Mouse (Mus musculus) kidney, embryonic 14.5 days (tissue): Measurements from ENCODE around the gene Hadh. TPM values are rescaled to one million over a fixed set of nuclear protein-coding genes. Genes with fewer than 3 reads are reported as not detected.

ENCODE experiments used
- ATAC-seq: fragments of 200-750 bp; cut with Nextera tagmentation; 2 replicates; pipeline ENCODE4 v1.8.0; 2017; ENCODE audit warnings: moderate number of reproducible peaks, mild to moderate bottlenecking, moderate TSS enrichment, moderate library complexity; ENCODE audit not compliant: low FRiP score, low TSS enrichment
- H3K27ac ChIP-seq: fragments of 300-500 bp; sonication (generic); 2 replicates; pipeline ENCODE4 v1.5.1; 2014; ENCODE audit warnings: low read depth, mild to moderate bottlenecking, low read length, moderate library complexity, mixed read lengths
- H3K27me3 ChIP-seq: fragments of 300-500 bp; sonication (generic); 2 replicates; pipeline ENCODE4 v1.6.1; 2014; ENCODE audit warnings: mild to moderate bottlenecking, low read length; ENCODE audit not compliant: control insufficient read depth, insufficient read depth
- H3K36me3 ChIP-seq: fragments of 300-500 bp; sonication (generic); 2 replicates; pipeline ENCODE4 v1.6.1; 2014; ENCODE audit warnings: low read length, mixed read lengths; ENCODE audit not compliant: control insufficient read depth, insufficient read depth
- H3K4me1 ChIP-seq: fragments of 300-500 bp; sonication (generic); 2 replicates; pipeline ENCODE4 v1.6.1; 2014; ENCODE audit warnings: low read length, mixed read lengths; ENCODE audit not compliant: control insufficient read depth, insufficient read depth
- H3K4me2 ChIP-seq: fragments of 300-500 bp; sonication (generic); replicated peaks from 2 replicates; pipeline ENCODE4 v1.6.1; 2014; ENCODE audit warnings: low read depth, mild to moderate bottlenecking, low read length
- H3K4me3 ChIP-seq: fragments of 300-500 bp; sonication (generic); 2 replicates; pipeline ENCODE4 v1.5.1; 2014; ENCODE audit warnings: mild to moderate bottlenecking, low read length
- H3K9ac ChIP-seq: fragments of 300-500 bp; sonication (generic); 2 replicates; pipeline ENCODE4 v1.6.1; 2014; ENCODE audit warnings: low read depth, mild to moderate bottlenecking, low read length, moderate library complexity
- H3K9me3 ChIP-seq: fragments of 300-500 bp; sonication (generic); 2 replicates; pipeline ENCODE4 v1.6.1; 2016; ENCODE audit warnings: low read length; ENCODE audit not compliant: control insufficient read depth
- WGBS: fragments of 180-500 bp; shearing (Covaris S2); extraction: QIAGEN DNeasy Blood & Tissue Kit; methylation state at CpG from one replicate; pipeline ENCODE4 v1.1.7; 2014; 5-methylcytosine and 5-hydroxymethylcytosine counted together
- polyA plus RNA-seq: library from polyadenylated mRNA; unstranded; fragments of >200 nt; fragmentation: Nextera tagmentation; extraction: Ambion mirVana; gene quantifications from 2 replicates; pipeline ENCODE4 v1.2.1, GENCODE M21; 2014

The Hadh gene
- polyA plus RNA-seq, 1 experiment from 2014 or later, result 130 TPM

DNA sequence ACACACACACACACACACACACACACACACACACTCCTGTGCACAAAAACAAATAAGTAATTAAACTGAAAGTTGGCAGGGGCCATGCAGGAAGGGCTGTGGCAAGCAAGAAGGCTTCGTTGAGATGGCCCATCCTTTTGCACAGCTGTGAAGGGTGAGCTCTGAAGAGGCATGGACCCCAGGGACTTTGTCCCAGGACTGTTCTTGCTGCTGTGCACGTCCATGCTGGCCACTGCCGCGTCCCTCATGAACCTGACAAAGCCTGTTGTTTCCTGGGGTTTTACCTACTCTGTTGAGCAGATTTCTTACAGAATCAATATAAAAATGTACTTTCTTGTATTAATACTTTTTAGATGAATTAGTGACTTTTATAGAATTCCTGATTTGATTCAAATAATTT, 20.0 kb upstream of the Hadh start:
- ATAC-seq, result no peak
- WGBS, result 77% methylated on average over 4 of the region's 4 CpGs
- Histone ChIP-seq H3K36me3 (no peaks in the 10 kb centered on the region), H3K4me3 (no peak overlapping the region), H3K9ac (no peak overlapping the region), H3K27me3 (no peaks in the 10 kb centered on the region), H3K4me1 (no peaks in the 10 kb centered on the region), H3K4me2 (no peak overlapping the region), H3K27ac (no peak overlapping the region), H3K9me3 (no peaks in the 10 kb centered on the region)

DNA sequence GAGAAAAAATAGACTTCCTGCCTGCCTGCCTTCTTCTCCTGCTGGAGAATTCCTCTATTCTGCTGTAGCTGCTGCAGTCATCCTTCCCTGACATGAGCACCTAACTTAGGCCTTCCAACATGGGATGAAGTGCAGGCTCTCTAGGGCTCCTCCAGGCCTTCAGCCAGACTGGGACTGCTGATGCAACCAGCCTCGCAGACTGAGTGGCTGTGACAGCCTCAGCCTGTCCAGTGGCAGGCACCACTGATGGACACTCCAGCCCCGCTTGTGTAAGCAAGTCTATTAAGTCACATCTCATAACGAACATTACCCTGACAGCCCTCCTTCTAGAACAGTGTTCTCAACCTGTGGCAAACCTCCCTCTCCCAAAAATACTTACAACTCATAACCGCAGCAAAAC, 2.2 kb upstream of the Hadh start:
- Histone ChIP-seq H3K4me3 (no peak overlapping the region), H3K36me3 (no peaks in the 10 kb centered on the region), H3K9me3 (peaks cover 5% of the 10 kb centered on the region; the same call in 1 of the 2 replicates), H3K27me3 (no peaks in the 10 kb centered on the region), H3K4me1 (peaks cover 11% of the 10 kb centered on the region; the same call in 1 of the 2 replicates), H3K27ac (no peak overlapping the region), H3K9ac (no peak overlapping the region), H3K4me2 (no peak overlapping the region)
- WGBS, result 75% methylated on average over 4 of the region's 4 CpGs
- no peak for ATAC-seq

DNA sequence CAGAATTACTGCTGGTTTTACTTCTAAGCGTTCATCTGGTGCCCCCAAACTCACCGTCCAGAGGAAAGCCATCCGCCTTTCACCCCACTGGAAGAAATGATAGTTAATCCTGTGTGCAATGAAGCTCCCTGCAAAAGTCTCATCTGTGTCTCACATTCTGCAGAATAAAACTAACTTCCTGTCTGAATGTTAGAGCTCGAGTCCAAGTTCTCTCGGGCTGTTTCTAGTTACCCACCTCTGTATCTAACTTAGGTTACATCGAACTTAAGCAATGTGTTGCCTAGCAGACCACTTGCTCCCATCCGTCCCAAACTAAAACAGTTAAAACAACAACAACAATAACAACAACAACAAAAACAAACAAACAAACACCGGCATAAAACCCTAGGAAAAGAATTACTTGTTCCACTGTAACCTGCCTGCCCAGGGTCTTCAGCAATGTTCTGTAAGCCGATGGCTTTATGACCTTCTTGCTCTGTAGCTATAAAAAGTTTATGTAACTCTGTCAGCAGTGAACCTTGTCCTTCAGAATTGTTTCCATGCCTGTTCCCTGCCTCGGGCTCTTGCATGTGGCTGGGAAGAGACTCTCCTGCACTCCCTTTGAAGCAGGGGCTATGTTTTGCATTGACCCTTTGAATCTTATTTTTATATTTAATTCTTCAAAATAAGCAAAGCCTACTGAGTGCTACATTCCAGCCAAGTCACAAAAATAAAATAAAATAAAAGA, 636 bp upstream of the Hadh start:
- H3K36me3 ChIP-seq, result no peaks in the 10 kb centered on the region
- H3K4me1 ChIP-seq, result peaks cover 11% of the 10 kb centered on the region; the same call in 1 of the 2 replicates
- peak overlapping the region; percentile 32; the same call in 1 of the 2 replicates for H3K27ac ChIP-seq
- peak overlapping the region; percentile 75 for H3K4me2 ChIP-seq
- peak overlapping the region; percentile 83 for H3K4me3 ChIP-seq
- no peaks in the 10 kb centered on the region for H3K9me3 ChIP-seq
- H3K9ac ChIP-seq, result peak overlapping the region; percentile 81; the same call in 1 of the 2 replicates
- peak; percentile 25; the same call in 1 of the 2 replicates for ATAC-seq
- no peaks in the 10 kb centered on the region for H3K27me3 ChIP-seq
- WGBS, result 28% methylated on average over 10 of the region's 10 CpGs

- Histone ChIP-seq H3K27me3 (no peaks in the 10 kb centered on the region), H3K4me1 (peaks cover 11% of the 10 kb centered on the region; the same call in 1 of the 2 replicates), H3K9ac (peak overlapping the region; percentile 81), H3K27ac (peak overlapping the region; percentile 71; the same call in 1 of the 2 replicates), H3K4me2 (peak overlapping the region; percentile 75), H3K4me3 (peak overlapping the region; percentile 83), H3K9me3 (no peaks in the 10 kb centered on the region), H3K36me3 (no peaks in the 10 kb centered on the region)
- 9% methylated on average over 8 of the region's 8 CpGs for WGBS
- ATAC-seq, result peak; percentile 41; the same call in 1 of the 2 replicates
Observed at GRCm38 (mm10) chr3:131271157-131271556, 744 bp downstream of the Hadh start.

DNA sequence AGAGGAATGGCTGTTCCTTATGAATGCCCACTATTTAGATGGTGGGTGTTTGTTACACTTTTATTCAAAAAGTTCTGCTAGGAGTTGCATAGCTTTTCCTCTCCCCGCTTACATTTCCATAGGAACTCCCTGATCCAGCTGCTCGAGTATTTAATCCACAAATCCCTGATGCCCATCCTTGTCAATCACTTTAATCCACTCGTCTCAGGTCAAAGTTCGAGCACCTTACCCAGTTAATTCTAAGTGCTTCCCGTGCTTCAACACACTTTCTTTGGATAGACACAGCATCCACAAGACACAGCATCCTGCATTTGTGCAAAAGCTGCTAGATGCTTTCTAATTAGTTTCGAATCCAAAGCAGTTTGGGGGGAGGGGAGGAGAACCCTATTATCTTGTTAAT, 1.5 kb downstream of the Hadh start:
- 66% methylated on average over 6 of the region's 6 CpGs for WGBS
- H3K27me3 ChIP-seq, result no peaks in the 10 kb centered on the region
- H3K9me3 ChIP-seq, result no peaks in the 10 kb centered on the region
- H3K4me3 ChIP-seq, result peak overlapping the region; percentile 83; the same call in 1 of the 2 replicates
- no peak overlapping the region for H3K27ac ChIP-seq
- H3K4me2 ChIP-seq, result peak overlapping the region; percentile 75
- no peak for ATAC-seq
- H3K9ac ChIP-seq, result no peak overlapping the region
- no peaks in the 10 kb centered on the region for H3K36me3 ChIP-seq
- H3K4me1 ChIP-seq, result peaks cover 11% of the 10 kb centered on the region; the same call in 1 of the 2 replicates

GRCm38 (mm10) chr3:131266366-131267050, 5.4 kb downstream of the Hadh start:
- H3K4me2 ChIP-seq, result no peak overlapping the region
- no peak overlapping the region for H3K27ac ChIP-seq
- no peaks in the 10 kb centered on the region for H3K9me3 ChIP-seq
- H3K4me3 ChIP-seq, result no peak overlapping the region
- H3K9ac ChIP-seq, result no peak overlapping the region
- 77% methylated on average over 3 of the region's 3 CpGs for WGBS
- ATAC-seq, result no peak
- peaks cover 11% of the 10 kb centered on the region; the same call in 1 of the 2 replicates for H3K4me1 ChIP-seq
- H3K36me3 ChIP-seq, result no peaks in the 10 kb centered on the region; the same call in 1 of the 2 replicates
- H3K27me3 ChIP-seq, result no peaks in the 10 kb centered on the region

DNA sequence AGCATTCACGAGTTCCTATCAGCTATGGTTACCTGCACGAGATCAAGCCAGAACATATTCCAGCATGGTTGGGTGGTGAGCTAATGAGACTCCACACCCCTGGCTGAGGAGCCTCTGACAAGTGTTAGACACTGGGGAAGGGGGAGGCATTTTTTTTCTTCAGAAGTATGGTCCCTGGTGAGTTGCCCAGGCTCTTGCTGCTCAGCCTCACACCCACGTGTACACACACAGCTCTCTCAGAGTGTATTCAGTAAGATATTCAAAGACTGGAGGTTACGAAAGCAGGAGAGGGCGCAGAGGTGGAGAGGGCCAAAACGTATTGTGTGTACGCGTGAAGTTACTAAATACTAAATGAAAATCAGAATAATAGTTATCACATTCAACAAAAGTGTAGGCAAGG, 6.4 kb downstream of the Hadh start:
- no peak overlapping the region for H3K27ac ChIP-seq
- H3K4me2 ChIP-seq, result no peak overlapping the region
- no peak for ATAC-seq
- no peaks in the 10 kb centered on the region for H3K27me3 ChIP-seq
- no peak overlapping the region for H3K4me3 ChIP-seq
- 93% methylated on average over 8 of the region's 8 CpGs for WGBS
- peaks cover 7% of the 10 kb centered on the region; the same call in 1 of the 2 replicates for H3K4me1 ChIP-seq
- no peaks in the 10 kb centered on the region; the same call in 1 of the 2 replicates for H3K36me3 ChIP-seq
- H3K9me3 ChIP-seq, result peaks cover 6% of the 10 kb centered on the region
- no peak overlapping the region for H3K9ac ChIP-seq

DNA sequence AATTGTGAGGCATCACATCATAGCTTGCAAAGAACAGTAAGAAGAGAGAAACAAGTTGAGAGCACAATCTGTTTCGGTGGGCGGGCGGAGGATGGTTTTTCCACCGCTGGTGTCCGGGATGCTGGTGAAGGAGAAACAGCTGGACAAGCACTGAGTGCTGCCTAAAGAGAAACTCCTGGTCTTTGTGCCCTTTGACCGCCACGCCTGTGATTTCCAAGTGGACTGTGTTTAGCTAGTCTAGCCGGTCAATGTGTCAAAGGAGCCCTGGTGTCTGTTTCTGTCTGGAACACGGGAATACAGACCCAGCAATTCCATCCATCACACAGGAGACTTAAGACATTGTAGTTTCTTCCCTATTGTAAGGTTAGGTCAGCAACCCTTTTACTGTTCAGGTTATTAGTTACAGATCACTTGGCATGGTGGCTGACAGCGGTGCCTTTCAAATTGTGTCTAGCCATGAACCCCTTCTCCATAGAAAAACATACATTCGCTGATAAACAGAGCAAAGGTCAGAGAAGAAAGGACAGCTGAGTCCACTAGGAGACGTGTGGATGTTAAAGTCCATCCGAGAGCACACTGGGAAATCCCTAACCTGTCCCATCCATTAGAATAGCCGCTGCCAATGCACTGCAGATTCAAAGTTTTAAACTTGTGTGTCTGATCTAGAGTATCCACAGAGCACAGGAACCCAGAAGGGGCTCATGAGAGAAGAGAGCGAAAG, 8.0 kb downstream of the Hadh start:
- H3K36me3 ChIP-seq, result no peaks in the 10 kb centered on the region; the same call in 1 of the 2 replicates
- H3K4me1 ChIP-seq, result 0 out of 2 replicates have a peak, but pooled peaks cover 4% of the 10 kb centered on the region
- no peak for ATAC-seq
- H3K27me3 ChIP-seq, result no peaks in the 10 kb centered on the region
- WGBS, result 50% methylated on average over 15 of the region's 15 CpGs
- no peak overlapping the region for H3K4me3 ChIP-seq
- no peak overlapping the region for H3K4me2 ChIP-seq
- no peak overlapping the region for H3K9ac ChIP-seq
- H3K27ac ChIP-seq, result no peak overlapping the region
- H3K9me3 ChIP-seq, result peaks cover 6% of the 10 kb centered on the region
